8 mouse cellular contexts compared by ENCODE assay signal in genomic region chr4:122985110-122985509, GRCm38 (mm10). TPM values are rescaled to one million over a fixed set of nuclear protein-coding genes. Genes with fewer than 3 reads are reported as not detected.
DNase-seq lines count a peak whose midpoint lies in the region; ATAC-seq and TF ChIP-seq lines count a peak whose summit lies in the region.

No protein-coding gene starts in this region.

- no peak overlapping the region for H3K4me3 ChIP-seq in neural tube, embryonic 11.5 days (ENCODE audit: low read depth, low read length)
- H3K4me3 ChIP-seq in cortical plate, adult 2 months (ENCODE audit: insufficient read depth, low read length) = no peak overlapping the region
- no peak overlapping the region for H3K4me3 ChIP-seq in heart, embryonic 12.5 days
- no peak overlapping the region for H3K4me3 ChIP-seq in kidney, embryonic 15.5 days (replicated peaks)

- DNase-seq in neural tube, embryonic 11.5 days (ENCODE audit: low spot score) = peak; percentile 45
- no peak for DNase-seq in neural tube, embryonic 10.5 days (ENCODE audit: extremely low spot score, low spot score)
- peak; percentile 20 for DNase-seq in liver
- DNase-seq in thymus, postnatal 0 days (ENCODE audit: low spot score) = peak; percentile 82

- no peak overlapping the region for H3K4me2 ChIP-seq in neural tube, embryonic 11.5 days (ENCODE audit: low read depth)
- H3K4me2 ChIP-seq in heart, embryonic 12.5 days = no peak overlapping the region
- H3K4me2 ChIP-seq in kidney, embryonic 15.5 days = no peak overlapping the region

- no peak overlapping the region for H3K27ac ChIP-seq in neural tube, embryonic 11.5 days (ENCODE audit: low read depth, low read length)
- no peak overlapping the region for H3K27ac ChIP-seq in cortical plate, adult 2 months (ENCODE audit: insufficient read depth, low read length)
- H3K27ac ChIP-seq in heart, embryonic 12.5 days (ENCODE audit: poor library complexity, severe bottlenecking) = no peak overlapping the region
- H3K27ac ChIP-seq in kidney, embryonic 15.5 days = no peak overlapping the region

- ATAC-seq in neural tube, embryonic 11.5 days (ENCODE audit: insufficient read depth, low FRiP score, low TSS enrichment) = peak; percentile 84
- ATAC-seq in heart, embryonic 12.5 days (ENCODE audit: insufficient number of reproducible peaks, low FRiP score) = 0 out of 2 replicates have a peak, but pooled peaks have one; percentile 44
- peak; percentile 85 for ATAC-seq in kidney, embryonic 15.5 days (replicated peaks; ENCODE audit: low FRiP score)
- ATAC-seq in monocyte, adult 5-6 weeks (replicated peaks; ENCODE audit: insufficient number of reproducible peaks, low FRiP score, low TSS enrichment, poor library complexity, severe bottlenecking) = peak; percentile 87

- H3K9ac ChIP-seq in neural tube, embryonic 11.5 days (ENCODE audit: low read length) = no peak overlapping the region
- no peak overlapping the region for H3K9ac ChIP-seq in heart, embryonic 12.5 days
- no peak overlapping the region for H3K9ac ChIP-seq in kidney, embryonic 15.5 days

- TF ChIP-seq POLR2A in cortical plate, adult 2 months (IDR thresholded peaks at IDR 0.05; ENCODE audit: extremely low read depth, insufficient read depth, low read length) = no peak

- H3K9me3 ChIP-seq in neural tube, embryonic 11.5 days (ENCODE audit: control insufficient read depth, low read length) = no peaks in the 10 kb centered on the region
- H3K9me3 ChIP-seq in heart, embryonic 12.5 days (replicated peaks) = no peaks in the 10 kb centered on the region
- no peaks in the 10 kb centered on the region for H3K9me3 ChIP-seq in kidney, embryonic 15.5 days (replicated peaks)

- H3K4me1 ChIP-seq in neural tube, embryonic 11.5 days (ENCODE audit: control insufficient read depth, insufficient read depth, low read length) = peaks cover 3% of the 10 kb centered on the region; the same call in 1 of the 2 replicates
- no peaks in the 10 kb centered on the region for H3K4me1 ChIP-seq in cortical plate, adult 2 months (ENCODE audit: control insufficient read depth, insufficient read depth, low read length)
- peaks cover 22% of the 10 kb centered on the region; the same call in 1 of the 2 replicates for H3K4me1 ChIP-seq in heart, embryonic 12.5 days (replicated peaks)
- peaks cover 22% of the 10 kb centered on the region for H3K4me1 ChIP-seq in kidney, embryonic 15.5 days

- no peaks in the 10 kb centered on the region for H3K36me3 ChIP-seq in neural tube, embryonic 11.5 days (ENCODE audit: control insufficient read depth, insufficient read depth, low read length)
- no peaks in the 10 kb centered on the region for H3K36me3 ChIP-seq in heart, embryonic 12.5 days
- H3K36me3 ChIP-seq in kidney, embryonic 15.5 days = no peaks in the 10 kb centered on the region

- 49% methylated on average over 8 of the region's 8 CpGs for WGBS in neural tube, embryonic 11.5 days
- WGBS in heart, embryonic 12.5 days = 36% methylated on average over 8 of the region's 8 CpGs
- WGBS in kidney, embryonic 15.5 days = 29% methylated on average over 8 of the region's 8 CpGs

- H3K27me3 ChIP-seq in neural tube, embryonic 11.5 days (ENCODE audit: control insufficient read depth, insufficient read depth, low read length) = peaks cover 5% of the 10 kb centered on the region; the same call in 1 of the 2 replicates
- H3K27me3 ChIP-seq in heart, embryonic 12.5 days (replicated peaks) = peaks cover 27% of the 10 kb centered on the region
- H3K27me3 ChIP-seq in kidney, embryonic 15.5 days = peaks cover 25% of the 10 kb centered on the region

- TF ChIP-seq CTCF in cortical plate, adult 2 months (IDR thresholded peaks at IDR 0.05; ENCODE audit: extremely low read depth, insufficient read depth, low read length) = peak; percentile 96

RNA-seq across cellular contexts. Expression of gene Mycl, which starts 10.3 kb away (rescaled TPM):
- polyA plus RNA-seq in neural tube, embryonic 11.5 days (2014; fragmentation: Nextera tagmentation; extraction: Ambion mirVana) = 95.5 and 101 TPM in 2 replicates
- polyA plus RNA-seq in cortical plate, adult 2 months (2012; rRNA removed) = 8.4 and 10.1 TPM in 2 replicates
- 0.74 and 1.2 TPM in 2 replicates for polyA plus RNA-seq in heart, embryonic 12.5 days (2016; fragmentation: Nextera tagmentation; extraction: Ambion mirVana)
- polyA plus RNA-seq in kidney, embryonic 15.5 days (2015; fragmentation: Nextera tagmentation; extraction: Ambion mirVana) = 7.8 and 8.1 TPM in 2 replicates
- 1.3 TPM in 1 of 3 replicates, not detected in the others for total RNA-seq in monocyte, adult 5-6 weeks (2017)
- polyA plus RNA-seq in thymus, postnatal 0 days (2015; fragmentation: Nextera tagmentation; extraction: Ambion mirVana) = 1.2 and 1.6 TPM in 2 replicates

RNA-seq across cellular contexts. Expression of gene Mfsd2a, which starts 24.1 kb away (rescaled TPM):
- 18.0 and 18.1 TPM in 2 replicates for polyA plus RNA-seq in neural tube, embryonic 11.5 days (2014; fragmentation: Nextera tagmentation; extraction: Ambion mirVana)
- 36.1 and 37.3 TPM in 2 replicates for polyA plus RNA-seq in cortical plate, adult 2 months (2012; rRNA removed)
- 1.1 and 1.8 TPM in 2 replicates for polyA plus RNA-seq in heart, embryonic 12.5 days (2016; fragmentation: Nextera tagmentation; extraction: Ambion mirVana)
- polyA plus RNA-seq in kidney, embryonic 15.5 days (2015; fragmentation: Nextera tagmentation; extraction: Ambion mirVana) = 3.3 and 4.0 TPM in 2 replicates
- total RNA-seq in monocyte, adult 5-6 weeks (2017) = not detected in 3 replicates
- polyA plus RNA-seq in thymus, postnatal 0 days (2015; fragmentation: Nextera tagmentation; extraction: Ambion mirVana) = 2.4 and 2.7 TPM in 2 replicates

RNA-seq across cellular contexts. Expression of gene Trit1, which starts 31.3 kb away (rescaled TPM):
- polyA plus RNA-seq in neural tube, embryonic 11.5 days (2014; fragmentation: Nextera tagmentation; extraction: Ambion mirVana) = 22.3 and 25.4 TPM in 2 replicates
- 12.6 and 15.7 TPM in 2 replicates for polyA plus RNA-seq in cortical plate, adult 2 months (2012; rRNA removed)
- 13.4 and 14.3 TPM in 2 replicates for polyA plus RNA-seq in heart, embryonic 12.5 days (2016; fragmentation: Nextera tagmentation; extraction: Ambion mirVana)
- polyA plus RNA-seq in kidney, embryonic 15.5 days (2015; fragmentation: Nextera tagmentation; extraction: Ambion mirVana) = 17.8 and 18.7 TPM in 2 replicates
- 14.1 to 23.3 TPM (median 15.6 TPM) in 3 replicates for total RNA-seq in monocyte, adult 5-6 weeks (2017)
- polyA plus RNA-seq in thymus, postnatal 0 days (2015; fragmentation: Nextera tagmentation; extraction: Ambion mirVana) = 16.4 and 18.6 TPM in 2 replicates
